Mouse (Mus musculus) c-Kit-negative CD71-positive TER-119-positive erythroid progenitor cells, embryonic 14.5 days (primary cell): ENCODE measurements around the gene Cldn11.
"Not testable (repeated sequence)": the region's sequence is repeated elsewhere in the genome, so short reads cannot be mapped to it uniquely, and the experiment has no call there.

ENCODE experiments used
- DNase-seq: peaks from one replicate; pipeline ENCODE4 v3.0.0-alpha.2; 2013; ENCODE audit warnings: low read depth, low spot score

The Cldn11 gene

DNA sequence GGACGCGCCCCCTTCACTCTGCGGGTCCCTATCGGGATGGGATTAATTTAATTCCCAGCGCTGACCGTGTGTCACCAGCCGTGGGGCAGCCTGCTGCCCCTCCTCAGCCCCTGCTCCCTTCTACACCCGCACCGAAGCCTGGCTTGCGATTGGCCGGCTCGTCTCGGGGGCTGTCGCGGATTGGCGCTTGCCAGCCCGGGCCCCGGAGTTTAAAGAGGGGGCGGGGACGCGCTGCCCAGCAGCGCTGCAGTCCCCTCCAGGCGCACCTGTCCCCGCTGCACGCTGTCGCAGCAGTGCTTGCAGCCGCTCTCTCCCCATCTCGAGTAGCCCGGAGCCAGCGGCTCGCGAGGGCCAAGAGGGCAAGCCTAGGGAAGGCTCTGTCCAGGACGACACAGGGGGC lies at the start of gene Cldn11:
Cldn11 (plus strand) TSS at position 215 of the 400 bp plus-strand sequence.
- DNase-seq = no peak

DNA sequence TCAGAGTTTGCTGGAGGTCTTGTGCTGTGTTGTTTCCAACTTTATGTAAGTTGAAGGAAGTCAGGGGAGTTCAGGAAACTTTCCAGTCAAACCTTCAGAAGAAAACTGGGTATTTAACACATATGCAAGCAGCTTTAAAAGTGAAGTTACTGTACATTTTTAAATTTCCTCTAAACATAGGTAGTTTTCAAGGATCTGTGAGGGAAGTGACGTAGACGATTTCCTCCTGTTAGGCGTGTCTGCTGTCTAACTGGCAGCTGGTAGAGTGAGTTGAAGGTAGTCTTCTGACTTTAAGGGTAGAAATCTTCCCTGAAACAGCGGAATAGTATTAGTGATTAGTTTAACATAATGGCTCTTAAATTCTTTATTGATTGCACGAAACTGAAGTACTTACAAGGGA lies 49.7 kb upstream of the Cldn11 start:
- no peak for DNase-seq

DNA sequence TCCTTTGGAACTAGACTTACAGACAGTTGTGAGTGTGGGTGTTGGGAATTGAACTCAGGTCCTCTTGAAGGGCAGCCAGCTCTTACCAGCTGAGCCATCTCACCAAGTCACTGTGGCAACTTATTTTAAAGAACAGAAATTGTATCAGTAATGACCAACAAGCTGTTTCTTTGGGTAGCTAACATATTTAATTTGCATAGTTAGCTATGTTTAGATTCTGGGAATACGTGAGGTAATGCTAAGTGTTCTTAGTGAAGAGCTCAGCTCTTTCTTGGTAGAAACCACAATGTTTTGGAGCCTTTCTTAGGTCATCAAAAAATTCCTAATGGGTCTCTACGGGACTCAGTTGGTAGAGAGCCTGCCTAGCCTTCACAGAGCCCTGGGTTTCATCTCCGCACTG lies 48.9 kb upstream of the Cldn11 start:
- no peak for DNase-seq

DNA sequence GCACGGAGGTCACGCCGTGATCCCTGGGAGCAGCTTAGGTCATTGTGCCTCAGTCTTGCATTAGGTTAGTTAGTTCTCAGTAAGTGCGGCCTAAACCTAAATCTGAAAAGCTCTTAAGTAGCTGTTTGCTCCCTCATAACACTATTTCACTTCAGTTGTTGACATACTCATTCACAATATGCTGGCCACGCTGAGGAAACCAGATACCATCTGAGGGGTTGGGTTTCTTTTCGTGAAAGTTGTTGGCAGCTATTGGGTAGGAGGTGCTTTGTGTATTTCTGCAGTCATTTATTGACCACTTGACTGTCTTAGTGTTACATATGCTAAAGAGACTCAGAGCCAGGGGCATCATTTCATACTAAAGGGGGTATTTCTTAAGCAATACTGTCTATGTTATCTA lies 44.8 kb upstream of the Cldn11 start:
- DNase-seq = no peak

DNA sequence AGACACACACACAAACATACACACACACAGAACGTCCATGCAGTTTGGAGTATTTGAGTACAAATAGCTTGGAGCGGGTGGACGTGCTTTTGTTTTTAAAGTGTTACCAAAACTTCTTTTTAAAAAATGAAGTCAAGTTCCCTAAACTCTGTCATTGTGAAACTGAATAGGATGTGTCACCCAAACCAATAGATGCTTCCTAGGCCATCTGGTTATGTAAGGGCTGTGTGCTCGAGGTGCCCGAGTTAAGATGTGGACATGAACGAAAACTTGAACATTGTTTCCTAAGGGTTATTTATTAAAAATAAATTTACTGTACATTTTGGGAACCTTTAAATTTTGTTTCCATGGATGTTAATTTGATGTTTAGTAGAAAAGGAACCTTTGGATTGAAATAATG lies 43.1 kb upstream of the Cldn11 start:
- no peak for DNase-seq

DNA sequence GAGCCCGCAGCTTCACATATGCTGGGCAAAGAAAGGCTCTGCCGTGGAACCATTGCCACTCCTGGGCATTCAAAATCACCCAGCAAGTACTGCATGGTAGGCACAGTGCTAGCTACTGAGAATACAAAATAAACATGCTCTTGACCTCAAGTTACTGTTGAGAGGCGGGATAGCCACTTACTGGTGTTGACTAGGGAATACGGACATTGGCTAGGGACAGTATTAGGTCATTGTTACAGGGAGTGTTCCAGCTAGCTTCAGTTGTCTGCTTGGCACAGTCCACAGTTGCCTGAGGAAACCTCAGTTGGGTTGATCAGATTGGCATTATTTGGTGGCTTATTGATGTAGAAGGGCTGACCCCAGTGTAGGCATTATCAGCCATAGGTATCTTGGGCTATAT lies 42.0 kb upstream of the Cldn11 start:
- no peak for DNase-seq

DNA sequence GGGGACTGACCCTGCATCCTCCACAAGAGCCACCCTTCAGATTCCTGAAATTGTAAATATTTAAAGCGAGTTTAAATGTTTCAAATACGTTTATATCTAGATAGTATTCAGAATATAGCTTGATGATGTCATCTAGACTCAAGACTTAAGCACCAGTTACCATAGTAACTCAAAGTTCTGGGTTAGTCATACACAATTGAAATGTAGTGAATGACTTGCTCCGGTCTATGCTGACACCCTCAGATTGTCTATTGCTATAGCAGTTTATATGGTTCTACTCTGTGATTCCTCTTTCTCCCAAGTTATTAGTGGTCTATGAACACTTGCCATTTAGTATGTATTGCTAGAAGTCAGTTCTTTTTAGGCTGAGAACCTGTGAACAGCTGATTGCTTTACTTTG lies 40.6 kb upstream of the Cldn11 start:
- no peak for DNase-seq

DNA sequence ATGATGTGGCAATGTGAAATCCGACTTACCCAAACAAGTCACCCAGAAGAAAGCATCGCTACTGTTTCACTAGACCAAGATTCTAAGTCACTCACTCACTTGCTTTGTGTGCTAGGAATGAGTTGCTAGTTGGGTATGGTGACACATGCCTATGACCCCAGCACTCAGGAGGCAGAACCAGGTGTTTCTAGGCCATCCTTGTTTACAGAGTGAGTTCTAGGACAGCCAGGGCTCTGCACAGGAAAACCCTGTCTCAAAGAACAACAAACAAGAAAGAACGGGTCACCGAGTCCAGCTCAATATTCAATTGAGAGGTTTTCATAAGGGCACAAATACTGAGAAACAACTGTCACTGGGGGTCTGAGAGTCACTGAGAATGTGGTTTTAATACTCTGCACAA lies 26.6 kb upstream of the Cldn11 start:
- no peak for DNase-seq

DNA sequence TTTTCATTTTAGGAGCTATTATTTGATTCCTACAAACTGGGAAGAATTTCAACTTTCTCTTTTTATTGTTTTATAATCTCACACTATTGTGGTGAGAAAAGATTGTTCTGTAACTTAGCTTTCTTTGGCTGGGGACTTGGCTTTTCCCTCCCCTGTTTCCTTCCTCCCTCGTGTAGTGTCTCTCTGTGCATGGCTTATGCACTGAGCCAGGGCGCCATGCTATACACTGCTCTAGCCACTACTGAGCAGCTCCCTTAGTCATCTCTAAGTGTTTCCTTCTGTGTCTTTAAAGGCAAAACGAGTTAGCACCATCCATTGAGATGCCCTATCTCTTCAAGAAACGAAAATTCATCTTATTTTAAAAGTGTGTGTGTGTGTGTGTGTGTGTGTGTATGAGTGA lies 23.4 kb upstream of the Cldn11 start:
- no peak for DNase-seq

DNA sequence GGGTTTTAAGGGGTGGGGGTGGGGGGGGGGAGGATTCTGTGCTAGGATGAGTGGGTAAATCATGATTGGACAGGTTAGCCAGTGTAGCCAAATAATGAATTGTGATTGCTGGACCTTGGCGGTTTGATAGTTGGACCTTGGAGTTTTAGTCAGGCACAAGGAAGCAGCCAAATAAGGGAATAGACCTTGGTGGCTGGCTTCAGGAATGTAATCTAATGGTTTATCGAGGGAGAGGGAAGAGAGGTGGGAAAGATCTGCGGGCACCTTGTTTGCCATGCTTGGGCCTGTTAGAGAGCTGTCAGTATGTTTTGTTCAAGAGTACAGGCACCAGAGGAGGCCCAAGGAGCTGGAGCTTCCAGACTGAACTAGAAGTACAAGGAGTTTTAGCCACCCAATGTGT lies 22.9 kb upstream of the Cldn11 start:
- DNase-seq = no peak

DNA sequence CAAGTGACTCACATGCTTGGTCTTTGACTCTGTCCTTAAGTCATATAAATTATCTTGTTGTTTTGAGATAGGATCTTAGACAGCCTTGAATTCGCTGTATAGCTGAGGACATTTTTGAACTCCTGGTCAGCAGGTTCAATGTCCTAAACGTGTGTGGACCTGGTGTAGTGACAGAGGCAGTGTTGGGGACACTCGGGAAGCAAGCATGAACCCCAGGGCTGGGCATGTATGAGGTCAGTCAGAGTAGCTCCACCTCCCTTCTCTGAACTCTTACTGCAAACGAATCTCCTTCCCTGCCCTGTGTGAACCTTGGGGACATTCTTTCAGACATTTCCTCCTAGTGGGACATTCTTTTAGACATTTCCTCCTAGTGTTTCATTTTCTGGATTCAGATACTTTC lies 20.0 kb upstream of the Cldn11 start:
- DNase-seq = no peak

DNA sequence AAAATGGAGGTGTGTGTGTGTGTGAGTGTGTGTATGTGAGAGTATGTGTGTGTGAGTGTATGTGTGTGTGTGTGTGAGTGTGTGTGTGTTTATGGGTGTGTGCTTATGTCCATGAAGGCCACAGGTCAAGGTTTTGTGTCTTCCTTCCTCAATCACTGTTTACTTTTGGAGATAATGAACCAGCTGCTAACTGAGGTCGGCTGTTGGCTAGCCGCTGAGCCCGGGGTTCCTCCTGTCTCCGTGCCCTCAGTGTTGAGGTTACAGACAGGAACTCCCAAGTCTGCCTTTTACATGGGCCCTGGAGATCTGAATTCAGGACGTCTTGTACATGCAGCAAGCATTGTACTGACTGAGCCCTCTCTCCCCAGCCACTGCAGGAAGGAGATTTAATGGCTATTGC lies 16.1 kb upstream of the Cldn11 start:
- no peak for DNase-seq

DNA sequence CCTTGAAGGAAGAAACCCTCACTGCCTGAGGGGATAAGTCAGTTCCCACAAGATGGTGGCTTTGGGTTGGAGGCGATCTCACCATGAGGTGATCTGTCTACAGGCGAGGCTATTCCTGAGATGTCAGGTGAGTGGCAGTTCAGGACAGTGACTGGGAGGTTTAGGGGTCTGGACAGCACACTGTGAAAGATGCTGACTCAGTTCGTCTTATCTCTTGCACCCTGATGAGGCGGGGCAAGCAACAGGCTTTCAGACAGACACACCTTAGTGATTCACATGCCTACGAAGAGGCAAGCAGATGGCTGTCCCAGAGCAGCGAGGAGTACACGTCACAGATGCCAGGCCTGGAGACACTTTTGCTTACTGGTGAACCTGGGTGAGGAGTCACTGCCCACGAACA lies 15.5 kb upstream of the Cldn11 start:
- peak; percentile 71 for DNase-seq

DNA sequence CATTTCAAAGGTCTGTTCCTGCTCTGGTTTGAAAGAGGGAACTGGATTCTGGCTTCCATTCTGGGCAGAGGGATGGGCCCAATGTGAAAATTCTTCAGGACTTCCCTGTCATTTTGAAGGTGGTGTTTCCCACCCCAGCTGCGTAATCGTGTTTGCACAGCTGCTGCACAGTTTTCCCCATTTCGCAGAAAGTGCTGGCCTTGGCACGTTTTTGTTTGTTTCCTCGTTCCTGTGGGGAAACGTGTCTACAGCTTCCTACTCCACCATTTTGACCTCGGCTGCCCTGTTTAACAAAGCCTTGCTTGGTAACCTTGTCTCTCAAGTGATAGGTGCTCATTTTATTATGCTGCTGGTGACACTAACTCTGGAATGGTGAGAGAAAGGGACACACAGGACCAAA lies 15.0 kb upstream of the Cldn11 start:
- DNase-seq = no peak

DNA sequence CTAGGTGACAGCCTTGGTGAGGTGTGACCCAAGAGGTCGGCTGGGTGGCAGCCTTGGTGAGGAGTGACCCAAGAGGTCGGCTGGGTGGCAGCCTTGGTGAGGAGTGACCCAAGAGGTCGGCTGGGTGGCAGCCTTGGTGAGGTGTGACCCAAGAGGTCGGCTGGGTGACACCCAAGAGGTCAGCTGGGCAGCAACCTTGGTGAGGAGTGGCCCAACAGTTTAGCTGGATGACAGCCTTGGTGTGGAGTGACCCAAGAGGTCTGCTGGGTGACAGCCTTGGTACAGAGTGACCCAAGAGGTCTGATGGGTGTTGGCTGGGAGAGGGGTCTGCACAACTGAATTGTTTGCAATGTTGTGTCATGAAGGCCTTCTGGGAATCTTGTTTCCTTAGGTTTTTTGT lies 13.1 kb upstream of the Cldn11 start:
- DNase-seq = not testable (repeated sequence)

DNA sequence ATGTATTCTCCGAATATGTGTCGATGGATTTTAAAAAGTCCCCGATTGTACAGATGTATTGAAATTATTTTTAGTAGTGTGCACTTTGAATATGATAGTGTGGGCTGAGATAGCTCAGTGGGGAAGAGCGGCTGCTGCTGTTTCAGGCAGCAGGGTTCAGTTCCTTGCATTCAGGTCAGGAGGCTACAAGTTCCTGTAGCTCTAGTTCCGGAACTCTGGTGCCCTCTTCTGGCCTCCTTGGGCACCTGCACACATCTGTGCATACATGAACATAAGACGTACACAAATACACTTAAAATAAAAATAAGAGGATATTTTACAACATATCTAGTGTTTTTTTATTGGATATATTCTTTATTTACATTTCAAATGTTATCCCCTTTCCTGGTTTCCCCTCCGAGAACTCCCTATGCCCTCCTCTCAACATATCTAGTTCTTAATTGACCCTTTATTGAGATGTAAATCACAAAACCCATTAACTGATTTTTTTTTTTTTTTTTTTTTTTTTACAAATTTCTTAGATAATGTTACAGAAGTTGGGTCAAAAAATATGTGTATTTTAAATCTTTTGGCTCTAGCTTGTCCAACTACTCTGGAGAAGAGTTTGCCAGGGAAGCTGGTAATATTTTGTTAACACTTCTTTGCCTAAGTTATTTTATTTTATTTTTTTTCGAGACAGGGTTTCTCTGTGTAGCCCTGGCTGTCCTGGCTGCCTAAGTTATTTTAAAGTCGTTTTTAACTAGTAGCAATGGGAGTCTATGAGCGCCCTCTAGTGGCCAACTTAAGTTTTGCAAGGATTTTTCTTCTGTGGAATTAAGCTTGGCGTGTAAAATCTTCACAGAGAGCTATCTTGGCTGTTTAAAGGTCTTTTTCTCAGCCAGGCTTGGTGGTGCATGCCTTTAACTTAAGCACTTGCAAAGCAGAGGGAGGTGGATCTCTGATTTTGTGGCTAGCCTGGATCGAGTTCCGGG lies 11.0 kb upstream of the Cldn11 start:
- peak; percentile 73 for DNase-seq

DNA sequence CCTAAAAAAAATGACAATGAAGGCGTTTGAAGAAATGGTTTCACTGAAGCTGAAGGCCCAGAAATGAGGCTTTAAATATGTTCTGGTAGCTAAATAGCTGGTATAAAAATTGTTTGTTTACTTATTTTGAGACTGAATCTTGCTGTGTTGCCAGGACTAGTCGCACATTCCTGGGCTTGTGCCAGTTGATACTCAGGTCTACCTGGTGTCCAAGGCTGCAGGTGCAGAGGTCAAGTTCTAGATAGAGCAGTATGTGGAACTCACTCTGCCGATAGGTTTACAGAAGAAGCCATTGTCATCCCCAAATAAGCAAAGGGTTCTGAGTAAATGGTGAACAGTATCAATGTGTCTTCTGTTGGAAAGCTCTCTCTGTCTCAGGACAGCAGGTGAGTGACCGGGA lies 8.1 kb upstream of the Cldn11 start:
- no peak for DNase-seq

DNA sequence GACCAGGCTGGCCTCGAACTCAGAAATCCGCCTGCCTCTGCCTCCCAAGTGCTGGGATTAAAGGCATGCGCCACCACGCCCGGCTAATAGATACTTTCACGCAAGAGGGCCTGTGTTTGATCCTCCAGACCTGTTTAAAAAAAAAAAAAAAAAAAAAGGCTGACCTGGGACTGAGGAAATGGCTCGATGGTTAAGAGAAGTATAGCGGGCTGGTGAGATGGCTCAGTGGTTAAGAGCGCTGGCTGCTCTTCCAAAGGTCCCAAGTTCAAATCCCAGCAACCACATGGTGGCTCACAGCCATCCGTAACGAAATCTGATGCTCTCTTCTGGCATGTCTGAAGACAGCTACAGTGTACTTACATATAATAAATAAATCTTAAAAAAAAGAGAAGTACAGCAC lies 4.5 kb upstream of the Cldn11 start:
- DNase-seq = not testable (repeated sequence)

DNA sequence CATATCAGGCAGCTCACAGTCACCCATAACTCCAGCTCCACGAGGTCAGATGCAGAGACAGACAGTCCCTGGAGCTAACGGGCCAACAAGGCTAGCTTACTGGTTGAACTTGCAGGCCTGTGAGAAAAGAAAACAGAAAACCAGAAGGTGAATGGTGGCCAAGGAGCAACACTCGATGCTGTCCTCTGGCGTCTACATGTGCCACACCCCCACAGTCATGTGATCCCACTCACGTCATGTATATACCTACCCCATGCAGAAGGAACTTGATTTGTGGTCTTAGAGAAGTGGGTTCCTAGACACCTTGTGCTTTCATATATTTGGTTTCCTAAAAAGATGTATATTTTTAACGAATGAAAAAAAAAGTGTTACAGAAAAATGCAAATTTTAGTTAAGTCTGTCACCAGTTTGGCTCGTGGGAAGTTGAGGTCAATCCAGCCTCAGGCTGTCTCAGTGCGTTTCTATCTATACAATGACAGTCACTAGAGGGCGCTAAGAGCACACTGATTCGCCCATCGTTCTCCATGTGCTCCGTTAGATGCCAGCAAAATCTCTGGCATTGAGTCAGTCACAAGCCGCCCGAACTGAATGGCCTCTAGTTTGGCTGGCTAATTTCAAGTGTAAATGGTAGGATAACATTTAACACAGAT lies 4.0 kb upstream of the Cldn11 start:
- DNase-seq = no peak

DNA sequence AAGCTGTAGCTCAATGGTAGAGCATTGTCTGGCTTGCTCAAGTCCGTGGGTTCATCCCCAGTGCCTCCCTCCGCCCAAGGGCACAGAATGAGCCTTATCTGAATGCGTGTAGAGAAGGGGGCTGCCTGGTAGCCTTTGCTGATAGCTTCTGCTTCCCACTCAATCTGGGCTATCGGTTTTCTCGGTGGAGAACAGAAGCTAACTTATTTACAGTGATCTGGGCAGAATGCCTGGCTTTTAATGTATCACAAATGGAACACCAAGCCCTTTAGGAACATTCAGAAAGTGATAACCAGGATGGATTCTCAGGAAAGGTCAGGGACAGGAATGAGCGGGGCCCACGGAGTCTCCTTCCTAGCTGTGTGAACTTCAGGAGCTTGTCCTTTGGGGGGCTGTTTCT lies 1.1 kb upstream of the Cldn11 start:
- DNase-seq = no peak

DNA sequence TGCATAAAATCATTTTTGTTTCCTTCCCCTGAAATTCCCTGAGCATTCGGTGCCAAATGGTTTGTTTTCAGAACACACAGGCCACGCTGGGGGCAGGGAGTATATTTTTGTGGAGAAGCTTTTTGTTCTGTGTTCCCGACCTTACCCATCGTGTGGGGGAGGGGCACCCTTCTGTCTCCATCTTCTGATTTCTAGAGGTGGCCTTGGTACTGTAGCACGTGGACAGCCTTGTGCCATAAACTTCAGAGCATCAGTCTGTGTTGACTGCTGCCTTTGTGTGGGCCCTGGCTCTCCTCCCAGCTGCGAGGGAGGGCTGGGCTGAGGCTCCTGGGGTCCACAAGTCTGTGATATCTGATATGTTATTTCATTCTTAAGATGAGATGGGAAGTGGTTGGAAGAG lies 2.4 kb downstream of the Cldn11 start:
- no peak for DNase-seq

DNA sequence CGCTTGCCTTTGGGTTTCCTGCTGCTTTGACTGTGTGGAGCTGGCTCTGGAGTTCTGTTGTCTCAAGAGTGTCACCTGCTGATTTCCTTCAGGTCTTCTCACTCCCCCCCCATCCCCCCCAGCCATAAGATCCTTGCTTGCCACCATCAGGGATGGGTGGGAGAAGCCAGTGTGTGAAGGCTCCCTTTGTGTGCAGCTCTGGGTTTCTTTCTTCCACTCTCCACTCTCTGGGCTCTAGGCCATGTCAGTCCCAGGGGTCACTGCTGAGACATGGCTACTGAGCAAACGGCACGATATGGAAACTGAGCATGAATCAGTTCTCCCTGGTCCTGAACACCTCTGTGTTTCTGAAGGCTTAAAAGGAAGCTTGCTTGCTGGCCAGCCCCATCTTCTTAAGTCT lies 6.4 kb downstream of the Cldn11 start:
- no peak for DNase-seq

DNA sequence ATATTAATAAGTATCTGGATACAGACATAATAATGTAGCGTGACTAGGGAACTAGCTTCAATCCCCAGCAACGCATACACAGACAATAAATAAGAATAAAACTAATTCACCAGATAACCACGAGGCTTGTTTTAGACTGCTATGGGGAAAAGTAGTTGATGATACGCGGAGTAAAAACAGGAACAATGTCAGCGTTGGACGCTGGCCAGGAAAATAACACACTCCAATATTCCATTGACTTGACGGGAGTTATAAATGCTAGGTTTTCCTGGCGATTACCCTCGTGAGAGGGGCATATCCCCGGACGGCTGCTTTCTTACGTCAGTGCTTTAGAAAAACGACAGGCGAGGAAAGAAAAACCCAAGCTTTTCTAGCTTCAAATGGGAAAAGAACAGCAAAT lies 8.1 kb downstream of the Cldn11 start:
- no peak for DNase-seq
